Mouse (Mus musculus) splenic B cell, adult 2 months (primary cell): ENCODE measurements at regions not wholly inside any gene's neighbourhood (a gene's known extent, or its start where the extent isn't known, plus 50 kb on each side); places are given as distances from the start of the nearest gene placed in this dataset.

Experiments
- DNase-seq: peaks from one replicate; pipeline ENCODE4 v3.0.0-alpha.2; 2011; ENCODE audit warnings: low read depth, low spot score
- H3K27me3 ChIP-seq: 2 replicates; pipeline ENCODE4 v1.6.1; 2012; ENCODE audit warnings: mild to moderate bottlenecking, low read length, moderate library complexity, mixed read lengths; ENCODE audit not compliant: control insufficient read depth, poor library complexity, insufficient read depth, severe bottlenecking
- H3K36me3 ChIP-seq: 2 replicates; pipeline ENCODE4 v1.6.1; 2012; ENCODE audit warnings: mild to moderate bottlenecking, low read length, moderate library complexity, mixed read lengths; ENCODE audit not compliant: control insufficient read depth, poor library complexity, insufficient read depth, severe bottlenecking

GRCm38 (mm10) chr12:68836023-68836422, 323.0 kb downstream of the Rps29 start:
- H3K27me3 ChIP-seq = no peaks in the 10 kb centered on the region
- DNase-seq = no peak

GRCm38 (mm10) chr12:68833914-68834313, 325.1 kb downstream of the Rps29 start:
- Histone ChIP-seq H3K36me3 (no peaks in the 10 kb centered on the region), H3K27me3 (no peaks in the 10 kb centered on the region)
- DNase-seq = no peak

More at GRCm38 (mm10) chr12:68836023-68836422, 323.0 kb downstream of the Rps29 start:
- no peaks in the 10 kb centered on the region for H3K36me3 ChIP-seq

GRCm38 (mm10) chr12:68829404-68829803, 329.6 kb downstream of the Rps29 start:
- H3K36me3 ChIP-seq = no peaks in the 10 kb centered on the region
- H3K27me3 ChIP-seq = no peaks in the 10 kb centered on the region

GRCm38 (mm10) chr12:68827549-68828249, 331.3 kb downstream of the Rps29 start:
- no peak for DNase-seq
- Histone ChIP-seq H3K36me3 (no peaks in the 10 kb centered on the region), H3K27me3 (no peaks in the 10 kb centered on the region)

More at GRCm38 (mm10) chr12:68829404-68829803, 329.6 kb downstream of the Rps29 start:
- no peak for DNase-seq

GRCm38 (mm10) chr12:68794396-68794795, 364.6 kb downstream of the Rps29 start:
- DNase-seq = no peak
- H3K27me3 ChIP-seq = no peaks in the 10 kb centered on the region; the same call in 1 of the 2 replicates
- H3K36me3 ChIP-seq = no peaks in the 10 kb centered on the region

- no peaks in the 10 kb centered on the region for H3K27me3 ChIP-seq
- no peaks in the 10 kb centered on the region for H3K36me3 ChIP-seq
- DNase-seq = no peak
These were observed 375.4 kb downstream of the Rps29 start for GRCm38 (mm10) chr12:68783636-68784035.

GRCm38 (mm10) chr12:68775503-68775902, 383.5 kb downstream of the Rps29 start:
- Histone ChIP-seq H3K27me3 (no peaks in the 10 kb centered on the region), H3K36me3 (no peaks in the 10 kb centered on the region)
- DNase-seq = no peak

- no peak for DNase-seq
- no peaks in the 10 kb centered on the region for H3K27me3 ChIP-seq
- H3K36me3 ChIP-seq = no peaks in the 10 kb centered on the region
These were observed 384.2 kb downstream of the Rps29 start for GRCm38 (mm10) chr12:68774800-68775199.

GRCm38 (mm10) chr12:68758263-68759020, 400.5 kb downstream of the Rps29 start:
- DNase-seq = no peak
- H3K27me3 ChIP-seq = no peaks in the 10 kb centered on the region

GRCm38 (mm10) chr12:68728882-68729281, 430.1 kb downstream of the Rps29 start:
- H3K27me3 ChIP-seq = no peaks in the 10 kb centered on the region
- no peak for DNase-seq
- no peaks in the 10 kb centered on the region for H3K36me3 ChIP-seq

More at GRCm38 (mm10) chr12:68758263-68759020, 400.5 kb downstream of the Rps29 start:
- H3K36me3 ChIP-seq = no peaks in the 10 kb centered on the region

GRCm38 (mm10) chr12:68718946-68719345, 440.0 kb downstream of the Rps29 start:
- Histone ChIP-seq H3K36me3 (no peaks in the 10 kb centered on the region), H3K27me3 (no peaks in the 10 kb centered on the region)
- no peak for DNase-seq

- H3K27me3 ChIP-seq = no peaks in the 10 kb centered on the region
- no peaks in the 10 kb centered on the region for H3K36me3 ChIP-seq
- no peak for DNase-seq
These were observed 464.4 kb downstream of the Rps29 start for GRCm38 (mm10) chr12:68694275-68695267.

GRCm38 (mm10) chr12:68688262-68688661, 470.7 kb downstream of the Rps29 start:
- DNase-seq = no peak
- H3K36me3 ChIP-seq = no peaks in the 10 kb centered on the region
- H3K27me3 ChIP-seq = no peaks in the 10 kb centered on the region

GRCm38 (mm10) chr12:68683897-68684296, 475.1 kb downstream of the Rps29 start:
- DNase-seq = no peak
- H3K36me3 ChIP-seq = no peaks in the 10 kb centered on the region
- no peaks in the 10 kb centered on the region for H3K27me3 ChIP-seq
